Mouse (Mus musculus) adipocyte (in vitro differentiated cells): ENCODE results near the gene Spin1.

ENCODE experiments used
- DNase-seq: peaks from one replicate; pipeline ENCODE4 v3.0.0-alpha.2; 2016; ENCODE audit warnings: low spot score

Spin1 gene

GRCm38 (mm10) chr13:51137702-51138031 lies 37.0 kb downstream of the Spin1 start:
- no peak for DNase-seq

- no peak for DNase-seq
These were observed 46.4 kb downstream of the Spin1 start for GRCm38 (mm10) chr13:51147106-51147505.

- DNase-seq, result no peak
These were observed 52.4 kb downstream of the Spin1 start for GRCm38 (mm10) chr13:51152966-51153669.

GRCm38 (mm10) chr13:51153670-51154030 lies 53.0 kb downstream of the Spin1 start:
- DNase-seq, result no peak

GRCm38 (mm10) chr13:51155178-51156013 lies 54.7 kb downstream of the Spin1 start:
- no peak for DNase-seq

GRCm38 (mm10) chr13:51156014-51156386 lies 55.3 kb downstream of the Spin1 start:
- peak; percentile 6 for DNase-seq

GRCm38 (mm10) chr13:51157291-51157690 lies 56.6 kb downstream of the Spin1 start:
- DNase-seq, result no peak

- DNase-seq, result no peak
These were observed 61.0 kb downstream of the Spin1 start for GRCm38 (mm10) chr13:51161672-51162071.

- no peak for DNase-seq
These were observed 61.6 kb downstream of the Spin1 start for GRCm38 (mm10) chr13:51162246-51162645.

- no peak for DNase-seq
These were observed 66.0 kb downstream of the Spin1 start for GRCm38 (mm10) chr13:51166711-51167110.

GRCm38 (mm10) chr13:51170215-51170614 lies 69.5 kb downstream of the Spin1 start:
- DNase-seq, result no peak

- DNase-seq, result no peak
These were observed 70.3 kb downstream of the Spin1 start, which contains the start of gene Nxnl2 for GRCm38 (mm10) chr13:51170691-51171680. TSS of gene Nxnl2 (plus strand) at chr13:51171022.

- DNase-seq, result no peak
These were observed 71.9 kb downstream of the Spin1 start for GRCm38 (mm10) chr13:51172601-51173000.

- no peak for DNase-seq
These were observed 78.3 kb downstream of the Spin1 start for GRCm38 (mm10) chr13:51178932-51179331.

- no peak for DNase-seq
These were observed 78.7 kb downstream of the Spin1 start for GRCm38 (mm10) chr13:51179362-51179761.

- DNase-seq, result no peak
These were observed 81.6 kb downstream of the Spin1 start for GRCm38 (mm10) chr13:51182236-51182635.

GRCm38 (mm10) chr13:51184896-51185295 lies 84.2 kb downstream of the Spin1 start:
- no peak for DNase-seq

- DNase-seq, result no peak
These were observed 89.7 kb downstream of the Spin1 start for GRCm38 (mm10) chr13:51190336-51190735.

- DNase-seq, result peak; percentile 82
These were observed 90.9 kb downstream of the Spin1 start for GRCm38 (mm10) chr13:51191416-51192140.

- no peak for DNase-seq
These were observed 93.2 kb downstream of the Spin1 start for GRCm38 (mm10) chr13:51193893-51194292.

GRCm38 (mm10) chr13:51197699-51198098 lies 97.0 kb downstream of the Spin1 start:
- no peak for DNase-seq

- peak; percentile 82 for DNase-seq
These were observed 97.5 kb downstream of the Spin1 start for GRCm38 (mm10) chr13:51198186-51198585.
